Mouse (Mus musculus): ENCODE data around the gene 9130008F23Rik.

9130008F23Rik gene

DNA sequence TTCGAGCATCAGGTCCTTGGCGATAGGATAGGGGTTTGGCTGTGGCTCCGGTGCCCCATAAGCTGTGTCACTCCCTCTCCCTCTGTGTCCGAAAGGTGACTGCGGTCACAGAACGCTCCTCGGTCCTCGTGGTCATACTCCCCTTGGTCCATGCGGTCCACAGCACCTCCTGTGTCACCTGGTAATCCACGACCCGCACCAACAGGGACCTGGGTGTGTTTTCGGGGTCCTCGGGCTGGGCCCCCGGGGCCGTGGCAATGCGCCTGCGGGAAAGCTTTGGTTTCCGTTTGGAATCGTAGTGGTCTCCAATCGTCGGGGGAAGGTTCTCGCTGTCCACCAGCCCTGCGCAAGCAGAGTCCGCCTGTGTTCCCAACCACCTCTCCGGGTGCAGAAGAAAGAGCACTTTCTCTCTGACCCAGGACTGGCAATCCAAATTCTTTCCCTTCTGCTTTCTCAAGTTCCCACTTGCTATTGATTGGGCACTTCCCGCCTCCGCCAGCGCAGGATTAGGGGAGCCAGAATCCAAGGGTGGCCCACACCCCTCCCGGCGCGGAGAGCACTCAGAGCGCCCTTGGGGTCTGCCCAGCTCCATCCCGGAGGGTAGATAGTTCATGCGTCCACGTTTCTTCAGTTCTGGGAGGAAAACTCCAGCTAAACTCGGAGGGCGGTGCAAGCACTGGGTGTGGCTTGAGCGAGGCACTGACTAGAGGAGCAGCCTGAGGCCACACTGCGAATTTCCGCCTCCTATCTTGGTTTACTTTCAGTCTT is at the start of gene 9130008F23Rik:
9130008F23Rik (minus strand) TSS at position 636 of the 768 bp plus-strand sequence.
- peak; percentile 80 for DNase-seq (ENCODE audit: low read depth)

- DNase-seq (ENCODE audit: low read depth) = no peak
These were observed 35.1 kb upstream of the 9130008F23Rik start for GRCm38 (mm10) chr17:40915499-40915898.

- no peak for DNase-seq (ENCODE audit: low read depth)
These were observed 33.9 kb upstream of the 9130008F23Rik start, which contains the start of gene Glyatl3 for GRCm38 (mm10) chr17:40914250-40914649. TSS of gene Glyatl3 (minus strand) at chr17:40914350.

GRCm38 (mm10) chr17:40904721-40905154 is 24.4 kb upstream of the 9130008F23Rik start:
- no peak for DNase-seq (ENCODE audit: low read depth)

- no peak for DNase-seq (ENCODE audit: low read depth)
These were observed 23.8 kb upstream of the 9130008F23Rik start for GRCm38 (mm10) chr17:40904056-40904597.

DNA sequence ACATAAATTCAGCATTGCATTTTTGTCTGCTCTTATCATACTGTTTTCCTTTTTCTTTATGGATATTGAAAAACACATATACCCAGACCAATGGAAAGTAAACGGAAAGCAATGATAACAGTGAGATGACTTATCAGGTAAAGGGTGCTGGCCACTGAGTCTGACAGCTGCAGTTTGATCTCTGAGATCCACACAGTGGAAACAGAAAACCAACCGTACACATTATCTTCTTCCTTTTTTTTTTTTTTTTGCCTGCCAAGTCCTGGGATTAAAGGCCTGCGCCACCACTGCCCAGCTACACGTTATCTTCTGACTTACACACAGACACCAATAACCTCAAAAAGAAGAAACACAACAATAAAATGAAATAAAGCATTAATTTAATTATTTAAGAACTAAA is 23.0 kb upstream of the 9130008F23Rik start:
- DNase-seq (ENCODE audit: low read depth) = no peak

DNA sequence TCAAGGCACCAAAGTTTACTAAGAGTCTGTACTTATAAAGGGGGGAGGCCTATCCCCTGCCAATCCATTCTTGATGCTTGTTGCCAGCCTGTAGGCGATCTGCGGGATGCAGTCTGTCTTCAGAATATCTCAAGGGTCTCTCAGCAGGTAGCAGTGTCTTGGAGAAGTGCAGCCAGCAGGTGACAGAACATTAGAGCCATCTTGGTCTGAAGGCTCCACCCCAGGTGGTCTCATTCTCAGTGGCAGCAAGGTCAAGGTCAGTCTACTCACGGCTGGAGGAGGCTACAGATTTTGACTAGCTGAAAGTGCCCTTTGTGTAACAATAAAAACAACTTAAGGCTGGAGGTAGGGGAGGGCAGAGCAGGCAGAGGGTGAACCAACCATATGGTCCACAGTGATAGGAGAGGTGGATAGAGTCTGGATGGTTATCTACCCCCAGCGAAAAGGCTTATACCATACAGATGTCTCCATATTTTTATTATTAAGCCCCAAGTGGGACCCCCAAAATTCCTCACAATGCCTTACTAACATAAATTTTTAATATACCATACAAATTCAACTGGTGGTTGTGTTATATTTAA is 19.5 kb upstream of the 9130008F23Rik start:
- DNase-seq (ENCODE audit: low read depth) = no peak

DNA sequence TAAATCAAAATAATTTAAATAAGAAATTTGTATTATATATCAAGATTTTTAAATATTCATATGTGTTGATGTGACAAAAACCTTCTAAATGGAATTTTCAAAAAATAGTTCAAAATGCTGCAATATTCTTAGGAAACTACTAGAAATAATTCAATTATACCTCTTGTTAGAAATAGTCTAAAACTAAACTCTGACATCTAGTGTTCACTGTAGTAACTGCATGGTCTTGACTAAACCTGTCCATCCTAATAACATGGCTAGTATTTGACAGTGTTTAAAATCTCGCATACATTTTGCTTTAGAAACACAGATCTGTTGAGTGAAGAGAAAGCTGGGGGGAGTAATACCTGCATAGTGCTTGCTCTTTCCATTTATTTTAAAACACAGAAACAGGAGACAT is 16.5 kb upstream of the 9130008F23Rik start:
- DNase-seq (ENCODE audit: low read depth) = peak; percentile 73

GRCm38 (mm10) chr17:40887849-40888536 is 7.6 kb upstream of the 9130008F23Rik start:
- no peak for DNase-seq (ENCODE audit: low read depth)

GRCm38 (mm10) chr17:40885155-40885554 is 4.8 kb upstream of the 9130008F23Rik start:
- DNase-seq (ENCODE audit: low read depth) = no peak

- no peak for DNase-seq (ENCODE audit: low read depth)
These were observed 1.8 kb upstream of the 9130008F23Rik start for GRCm38 (mm10) chr17:40882172-40882571.

DNA sequence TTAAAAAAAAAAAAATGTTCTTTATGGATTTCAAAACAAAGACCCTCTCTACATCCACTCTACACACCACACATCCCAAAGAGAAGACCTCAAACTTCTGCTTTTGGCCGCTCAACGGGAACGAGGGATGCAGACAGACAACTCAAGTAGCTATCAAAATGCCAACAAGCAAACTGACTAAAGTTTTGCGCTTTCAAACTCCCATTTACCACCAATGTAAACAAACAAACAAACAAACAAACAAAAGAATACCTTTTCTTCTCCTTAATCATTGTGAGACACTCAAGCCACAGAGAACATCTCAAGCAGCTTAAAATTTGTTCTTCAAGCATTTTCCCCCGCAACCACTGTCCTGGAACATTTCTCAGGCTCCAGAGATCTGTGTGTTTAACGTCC is 833 bp downstream of the 9130008F23Rik start:
- DNase-seq (ENCODE audit: low read depth) = peak; percentile 47

GRCm38 (mm10) chr17:40877741-40878140 is 2.6 kb downstream of the 9130008F23Rik start:
- DNase-seq (ENCODE audit: low read depth) = peak; percentile 15

- peak; percentile 79 for DNase-seq (ENCODE audit: low read depth)
These were observed 4.8 kb downstream of the 9130008F23Rik start for GRCm38 (mm10) chr17:40875568-40875967.

DNA sequence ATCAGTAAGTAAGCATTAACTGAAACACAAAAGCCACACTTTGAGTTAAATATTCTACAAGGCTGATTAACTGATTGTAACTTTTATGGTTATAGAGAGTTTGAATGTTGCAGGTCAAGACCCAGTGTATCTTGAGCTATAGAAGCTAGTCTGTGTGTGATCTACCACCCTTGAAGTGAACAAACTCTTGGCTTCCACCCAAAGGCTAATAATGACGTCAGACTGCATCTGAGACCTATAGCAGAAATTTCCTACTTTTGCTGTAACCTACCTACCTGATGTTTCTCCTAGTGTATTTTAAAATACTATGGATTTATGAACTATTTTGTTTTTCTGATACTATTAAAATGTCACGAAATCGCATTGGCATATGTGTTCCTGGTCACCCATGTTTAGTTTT is 5.7 kb downstream of the 9130008F23Rik start:
- DNase-seq (ENCODE audit: low read depth) = peak; percentile 23

- peak; percentile 71 for DNase-seq (ENCODE audit: low read depth)
These were observed 6.8 kb downstream of the 9130008F23Rik start for GRCm38 (mm10) chr17:40873582-40874011.

DNA sequence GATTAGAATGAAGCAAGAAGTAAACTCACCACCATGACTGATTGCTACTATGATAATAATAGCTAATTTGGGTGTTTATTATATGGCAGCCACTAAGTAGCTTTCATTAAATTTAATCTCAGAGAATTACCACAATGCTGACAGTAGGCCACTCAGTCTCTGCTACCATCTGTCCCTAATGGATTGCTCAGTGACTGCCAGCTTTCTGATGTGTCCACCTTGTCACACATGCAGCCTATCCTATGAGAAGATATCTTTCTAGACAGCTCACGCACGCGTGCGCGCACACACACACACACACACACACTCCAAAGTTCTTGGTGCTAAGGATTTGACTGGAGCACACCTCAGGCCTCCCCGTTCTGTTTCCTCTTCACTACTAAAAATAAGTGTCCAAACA is 7.7 kb downstream of the 9130008F23Rik start:
- no peak for DNase-seq (ENCODE audit: low read depth)

DNA sequence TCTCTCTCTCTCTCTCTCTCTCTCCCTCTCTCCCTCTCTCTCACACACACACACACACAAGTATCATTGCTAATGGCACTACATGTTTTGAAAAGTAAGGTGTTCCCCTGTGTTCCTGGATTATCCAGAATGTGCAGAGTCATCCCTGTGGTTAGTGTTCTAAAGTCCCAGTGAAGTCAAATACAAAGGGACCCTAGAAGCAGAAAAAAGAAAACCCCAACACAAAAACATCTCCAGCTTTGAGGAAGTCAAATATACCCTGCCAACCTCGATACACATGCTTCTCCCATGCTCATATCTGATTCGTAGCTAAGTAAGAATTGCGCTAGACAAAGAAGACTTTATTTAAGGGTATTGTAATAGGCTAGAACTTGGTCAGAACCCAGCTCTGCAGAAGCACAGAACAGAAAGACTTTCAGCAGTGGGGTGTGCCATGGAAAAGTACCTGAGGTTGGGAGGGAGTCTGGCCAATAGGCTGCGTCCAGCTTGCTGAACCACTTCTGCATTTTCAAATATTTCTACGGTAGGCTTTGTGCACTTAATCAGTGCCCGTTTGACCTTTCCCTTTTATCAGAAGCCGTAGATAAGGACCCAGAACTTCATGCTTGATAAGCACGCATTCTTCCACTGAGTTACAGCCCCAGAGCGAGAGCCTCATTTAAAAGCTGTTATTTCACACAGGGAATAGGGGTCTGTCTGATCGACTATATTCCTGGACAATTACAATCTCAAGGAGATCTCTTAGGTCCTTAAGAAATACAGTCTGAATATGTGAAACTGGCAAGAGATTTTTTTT is 11.2 kb downstream of the 9130008F23Rik start:
- DNase-seq (ENCODE audit: low read depth) = peak; percentile 13

DNA sequence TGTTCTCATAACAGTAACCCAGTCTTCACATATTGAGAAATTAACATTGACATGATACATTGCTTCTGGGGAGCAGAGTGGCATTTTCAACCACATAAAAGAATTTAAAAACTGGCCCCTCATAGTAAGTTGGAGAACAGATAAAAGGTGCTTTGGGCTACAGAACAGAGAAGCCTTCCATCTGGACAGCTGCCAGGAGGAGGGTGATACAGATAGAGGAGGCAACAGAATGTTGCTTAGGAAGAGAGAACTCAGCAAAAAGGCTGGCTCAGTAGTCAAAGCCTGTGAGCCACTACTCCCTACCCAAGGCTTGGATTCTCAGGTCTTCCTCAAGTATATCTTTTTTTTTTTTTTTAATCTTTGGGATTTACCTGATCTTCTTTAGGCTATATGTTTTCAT is 25.3 kb downstream of the 9130008F23Rik start:
- DNase-seq (ENCODE audit: low read depth) = no peak

DNA sequence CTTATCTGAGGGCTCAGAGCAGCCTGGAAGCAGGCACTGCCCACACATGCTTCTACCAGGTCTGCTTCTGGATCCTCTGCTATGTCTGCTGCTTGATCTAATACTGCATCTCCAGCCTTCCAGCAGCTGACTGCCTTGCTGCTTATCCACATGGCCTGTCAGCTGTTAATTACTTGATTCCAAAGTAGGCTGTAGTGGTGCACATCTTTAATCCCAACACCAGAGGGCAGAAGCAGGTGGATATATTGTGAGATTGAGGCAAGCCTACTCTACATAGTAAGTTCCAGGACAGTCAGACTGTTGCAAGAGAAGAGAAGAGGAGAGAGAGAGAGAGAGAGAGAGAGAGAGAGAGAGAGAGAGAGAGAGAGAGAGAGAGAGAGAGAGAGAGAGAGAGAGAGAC is 43.1 kb downstream of the 9130008F23Rik start:
- DNase-seq (ENCODE audit: low read depth) = peak; percentile 61

DNA sequence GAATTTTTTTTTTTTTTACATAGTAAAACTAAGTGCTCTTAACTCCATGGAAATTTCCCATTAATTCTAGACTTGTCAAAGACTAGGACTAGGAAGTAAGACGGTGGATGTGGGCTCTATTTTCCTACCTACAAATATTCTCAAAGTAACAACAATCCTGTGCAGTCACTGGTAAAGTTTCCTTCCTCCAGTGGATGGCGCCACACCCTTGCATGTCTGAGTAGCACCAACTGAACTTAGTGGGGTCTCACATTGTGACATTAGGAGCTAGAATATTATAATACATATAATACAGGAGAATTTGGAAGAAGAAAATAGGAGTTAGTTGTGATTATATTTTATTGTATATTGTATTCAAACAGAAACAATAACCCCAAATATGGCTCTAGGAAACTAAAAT is 48.5 kb downstream of the 9130008F23Rik start:
- DNase-seq (ENCODE audit: low read depth) = peak; percentile 31

Measured in 416B (cell line).